10 mouse cellular contexts compared by ENCODE assay signal in the genomic region with DNA sequence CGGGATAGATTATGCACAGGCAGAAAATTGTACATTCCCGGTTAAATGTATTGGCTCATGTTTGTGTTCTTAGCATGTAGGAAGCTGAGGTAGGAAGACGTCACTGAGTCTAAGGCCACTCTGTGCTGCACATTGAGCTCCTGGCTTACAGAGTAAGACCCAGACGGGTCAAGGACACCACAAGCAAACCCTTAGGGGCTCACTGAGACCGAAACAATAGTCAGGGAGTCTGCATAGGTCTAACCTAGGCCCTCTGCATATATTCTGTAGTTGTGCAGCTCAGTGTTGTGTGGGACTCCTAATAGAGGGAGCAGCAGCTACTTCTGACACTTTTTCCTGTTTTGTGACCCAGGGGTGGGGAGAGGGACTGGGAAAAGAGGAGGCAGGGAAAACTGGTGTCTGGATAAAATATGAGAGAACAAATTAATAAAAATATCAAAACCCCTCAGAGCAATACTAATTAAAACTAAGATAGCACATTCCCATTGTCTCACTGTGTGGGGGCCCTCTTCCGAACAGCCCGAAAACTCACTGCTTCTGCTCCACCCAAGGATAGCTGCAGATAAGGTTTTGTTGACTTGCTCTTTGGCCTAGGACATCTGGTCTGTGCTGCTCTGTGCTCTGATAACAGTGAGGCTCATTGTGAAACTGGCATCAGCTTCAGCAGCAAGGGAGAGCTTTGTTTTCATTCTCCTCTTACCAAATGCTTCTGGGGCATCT. TPM values are rescaled to one million over a fixed set of nuclear protein-coding genes. Genes with fewer than 3 reads are reported as not detected.
DNase-seq lines count a peak whose midpoint lies in the region; ATAC-seq and TF ChIP-seq lines count a peak whose summit lies in the region.
"Had no signal": no experiment of that assay in that cellular context is flagged by ENCODE, and none has a peak within 500 bp of the region (broad histone marks: within the 10 kb centered on the region; RNA-seq: fewer than 3 reads in every experiment).

No protein-coding gene starts in this region.

- H3K27ac ChIP-seq in left cerebral cortex, adult 2 months = peak overlapping the region; percentile 97
- H3K27ac ChIP-seq in embryonic facial prominence, embryonic 10.5 days (replicated peaks) = peak overlapping the region; percentile 40; the same call in 1 of the 2 replicates
- H3K27ac ChIP-seq in intestine, postnatal 0 days (ENCODE audit: low read depth, low read length) = peak overlapping the region; percentile 73
- no peak overlapping the region for H3K27ac ChIP-seq in stomach, postnatal 0 days (replicated peaks)
- H3K27ac ChIP-seq: lung, embryonic 15.5 days had no signal

- peaks cover 18% of the 10 kb centered on the region for H3K4me1 ChIP-seq in embryonic facial prominence, embryonic 10.5 days
- 0 out of 2 replicates have a peak, but pooled peaks cover 7% of the 10 kb centered on the region for H3K4me1 ChIP-seq in intestine, postnatal 0 days (replicated peaks; ENCODE audit: control insufficient read depth, insufficient read depth, low read length)
- H3K4me1 ChIP-seq in stomach, postnatal 0 days (replicated peaks; ENCODE audit: control insufficient read depth, insufficient read depth) = no peaks in the 10 kb centered on the region
- H3K4me1 ChIP-seq: lung, embryonic 15.5 days had no signal

- TF ChIP-seq EP300 in stomach, postnatal 0 days (optimal IDR thresholded peaks at IDR 0.05) = no peak

- H3K27me3 ChIP-seq in embryonic facial prominence, embryonic 10.5 days (replicated peaks; ENCODE audit: low read depth, poor library complexity, severe bottlenecking) = no peaks in the 10 kb centered on the region
- H3K27me3 ChIP-seq in intestine, postnatal 0 days (replicated peaks; ENCODE audit: control insufficient read depth, insufficient read depth, low read length) = no peaks in the 10 kb centered on the region
- no peaks in the 10 kb centered on the region for H3K27me3 ChIP-seq in stomach, postnatal 0 days (ENCODE audit: control insufficient read depth, insufficient read depth, low read length)
- H3K27me3 ChIP-seq: lung, embryonic 15.5 days had no signal

- H3K4me2 ChIP-seq in intestine, postnatal 0 days (replicated peaks; ENCODE audit: low read depth) = peak overlapping the region; percentile 21; the same call in 1 of the 2 replicates
- H3K4me2 ChIP-seq in stomach, postnatal 0 days (replicated peaks; ENCODE audit: low read depth) = no peak overlapping the region
- H3K4me2 ChIP-seq: lung, embryonic 15.5 days had no signal

- no peaks in the 10 kb centered on the region for H3K36me3 ChIP-seq in embryonic facial prominence, embryonic 10.5 days (replicated peaks)
- peaks cover 17% of the 10 kb centered on the region for H3K36me3 ChIP-seq in intestine, postnatal 0 days (ENCODE audit: control insufficient read depth, insufficient read depth)
- no peaks in the 10 kb centered on the region for H3K36me3 ChIP-seq in stomach, postnatal 0 days (ENCODE audit: control insufficient read depth, insufficient read depth, low read length)
- H3K36me3 ChIP-seq: lung, embryonic 15.5 days had no signal

- intact Hi-C loops in left cerebral cortex, adult 2 months (cut with DNase I) = no loop called here

- 54% methylated on average over 7 of the region's 7 CpGs for WGBS in embryonic facial prominence, embryonic 10.5 days
- 38% methylated on average over 7 of the region's 7 CpGs for WGBS in intestine, postnatal 0 days
- WGBS in stomach, postnatal 0 days = 74% methylated on average over 7 of the region's 7 CpGs

- H3K9ac ChIP-seq in intestine, postnatal 0 days (ENCODE audit: low read depth, low read length) = no peak overlapping the region
- no peak overlapping the region for H3K9ac ChIP-seq in stomach, postnatal 0 days (ENCODE audit: low read length)
- H3K9ac ChIP-seq: lung, embryonic 15.5 days had no signal

- no peak for TF ChIP-seq CTCF in left cerebral cortex, adult 2 months (IDR thresholded peaks at IDR 0.05)
- TF ChIP-seq CTCF in intestine, postnatal 0 days (IDR thresholded peaks at IDR 0.05; ENCODE audit: low read depth) = no peak
- no peak for TF ChIP-seq CTCF in stomach, postnatal 0 days (IDR thresholded peaks at IDR 0.05; ENCODE audit: low read depth)

- peak; percentile 94 for ATAC-seq in intestine, postnatal 0 days
- ATAC-seq in stomach, postnatal 0 days (ENCODE audit: low FRiP score, low TSS enrichment) = peak; percentile 63

- H3K9me3 ChIP-seq in embryonic facial prominence, embryonic 10.5 days = no peaks in the 10 kb centered on the region
- no peaks in the 10 kb centered on the region for H3K9me3 ChIP-seq in intestine, postnatal 0 days (ENCODE audit: control insufficient read depth)
- H3K9me3 ChIP-seq in stomach, postnatal 0 days (ENCODE audit: control insufficient read depth, low read length) = no peaks in the 10 kb centered on the region
- H3K9me3 ChIP-seq: lung, embryonic 15.5 days had no signal

- DNase-seq in left cerebral cortex, adult 2 months (ENCODE audit: extremely low spot score in 1 of 2, low spot score in 2 of 2) = no peak
- no peak for DNase-seq in left cerebral cortex, adult 8-10 months (ENCODE audit: low spot score in 2 of 2)
- DNase-seq in embryonic facial prominence, embryonic 10.5 days (ENCODE audit: low spot score) = no peak
- DNase-seq in stomach, postnatal 0 days (ENCODE audit: low spot score) = no peak
- no peak for DNase-seq in cerebellum, adult 11-12 months
- DNase-seq in urinary bladder, adult 18-20 months (ENCODE audit: low spot score in 2 of 2) = no peak
- DNase-seq: adrenal gland, postnatal 25 days; thymus, postnatal 4 days had no signal

- H3K4me3 ChIP-seq in left cerebral cortex, adult 2 months = no peak overlapping the region
- no peak overlapping the region for H3K4me3 ChIP-seq in embryonic facial prominence, embryonic 10.5 days
- H3K4me3 ChIP-seq in intestine, postnatal 0 days (ENCODE audit: low read depth, low read length) = no peak overlapping the region
- no peak overlapping the region for H3K4me3 ChIP-seq in stomach, postnatal 0 days (ENCODE audit: low read depth, low read length)
- H3K4me3 ChIP-seq: lung, embryonic 15.5 days had no signal

RNA-seq across cellular contexts. Expression of gene Pdlim1, which starts 25.6 kb away (rescaled TPM):
- total RNA-seq in left cerebral cortex, adult 2 months (2021) = 10 to 100 TPM; 16.7 to 20.1 TPM
- 10 to 100 TPM; 20.7 to 25.3 (median 21.6) TPM for total RNA-seq in left cerebral cortex, adult 8-10 months (2022)
- polyA plus RNA-seq in embryonic facial prominence, embryonic 10.5 days (2016; fragmentation: Nextera tagmentation; extraction: Ambion mirVana) = 122 and 133 TPM in 2 replicates
- 167 and 175 TPM in 2 replicates for polyA plus RNA-seq in intestine, postnatal 0 days (2015; fragmentation: Nextera tagmentation; extraction: Ambion mirVana)
- 288 and 298 TPM in 2 replicates for polyA plus RNA-seq in stomach, postnatal 0 days (2015; fragmentation: Nextera tagmentation; extraction: Ambion mirVana)
